22 mouse cellular contexts compared by ENCODE assay signal in genomic region chr17:71265336-71266051, GRCm38 (mm10). TPM values are rescaled to one million over a fixed set of nuclear protein-coding genes. Genes with fewer than 3 reads are reported as not detected.
DNase-seq lines count a peak whose midpoint lies in the region; ATAC-seq lines count a peak whose summit lies in the region.
"Had no signal": no experiment of that assay in that cellular context is flagged by ENCODE, and none has a peak within 500 bp of the region (broad histone marks: within the 10 kb centered on the region; RNA-seq: fewer than 3 reads in every experiment).

No protein-coding gene starts in this region.

- H3K4me1 ChIP-seq in embryonic facial prominence, embryonic 15.5 days: peaks cover 6% of the 10 kb centered on the region; the same call in 1 of the 2 replicates
- peaks cover 8% of the 10 kb centered on the region; the same call in 1 of the 2 replicates for H3K4me1 ChIP-seq in embryonic facial prominence, embryonic 10.5 days
- H3K4me1 ChIP-seq in megakaryocyte, embryonic 14.5 days: peaks cover 94% of the 10 kb centered on the region
- H3K4me1 ChIP-seq in liver, embryonic 13.5 days (replicated peaks): peaks cover 98% of the 10 kb centered on the region
- H3K4me1 ChIP-seq in hindbrain, embryonic 11.5 days (replicated peaks; ENCODE audit: control insufficient read depth, insufficient read depth, low read length): no peaks in the 10 kb centered on the region
- H3K4me1 ChIP-seq: lung, embryonic 15.5 days had no signal

- H3K4me2 ChIP-seq in embryonic facial prominence, embryonic 15.5 days (replicated peaks): no peak overlapping the region
- peak overlapping the region; percentile 50 for H3K4me2 ChIP-seq in liver, embryonic 13.5 days
- H3K4me2 ChIP-seq in hindbrain, embryonic 11.5 days (replicated peaks; ENCODE audit: low read depth, low read length): no peak overlapping the region
- H3K4me2 ChIP-seq: limb, embryonic 12.5 days; lung, embryonic 15.5 days; midbrain, embryonic 12.5 days had no signal

- no peak for DNase-seq in embryonic facial prominence, embryonic 10.5 days (ENCODE audit: low spot score)
- no peak for DNase-seq in liver, embryonic 13.5 days
- DNase-seq in hindbrain, embryonic 11.5 days (ENCODE audit: low spot score): no peak
- DNase-seq in adrenal gland, postnatal 14 days: no peak
- no peak for DNase-seq in layer of hippocampus, postnatal 10 days (ENCODE audit: low spot score in 2 of 2)
- DNase-seq: adrenal gland, postnatal 36 days; cerebellum, postnatal 10 days; forebrain, postnatal 0 days; gastrocnemius, adult 2 months; heart, adult 2 months; heart, postnatal 14 days; kidney, adult 2 months; kidney, postnatal 14 days; thymus, postnatal 36 days had no signal

- no peaks in the 10 kb centered on the region for H3K27me3 ChIP-seq in embryonic facial prominence, embryonic 15.5 days
- H3K27me3 ChIP-seq in embryonic facial prominence, embryonic 10.5 days (replicated peaks; ENCODE audit: low read depth, poor library complexity, severe bottlenecking): no peaks in the 10 kb centered on the region
- H3K27me3 ChIP-seq in megakaryocyte, embryonic 14.5 days (replicated peaks): no peaks in the 10 kb centered on the region
- H3K27me3 ChIP-seq in liver, embryonic 13.5 days: no peaks in the 10 kb centered on the region
- H3K27me3 ChIP-seq in hindbrain, embryonic 11.5 days (ENCODE audit: control insufficient read depth, insufficient read depth, low read length): no peaks in the 10 kb centered on the region
- H3K27me3 ChIP-seq: limb, embryonic 12.5 days; lung, embryonic 15.5 days; midbrain, embryonic 12.5 days had no signal

- no peaks in the 10 kb centered on the region for H3K9me3 ChIP-seq in embryonic facial prominence, embryonic 15.5 days (replicated peaks)
- H3K9me3 ChIP-seq in embryonic facial prominence, embryonic 10.5 days: no peaks in the 10 kb centered on the region
- H3K9me3 ChIP-seq in megakaryocyte, embryonic 14.5 days: no peaks in the 10 kb centered on the region
- no peaks in the 10 kb centered on the region for H3K9me3 ChIP-seq in liver, embryonic 13.5 days (replicated peaks)
- no peaks in the 10 kb centered on the region for H3K9me3 ChIP-seq in hindbrain, embryonic 11.5 days (ENCODE audit: control insufficient read depth, low read length)
- H3K9me3 ChIP-seq: limb, embryonic 12.5 days; lung, embryonic 15.5 days; midbrain, embryonic 12.5 days had no signal

- WGBS in embryonic facial prominence, embryonic 15.5 days: 68% methylated on average over 5 of the region's 5 CpGs
- 80% methylated on average over 5 of the region's 5 CpGs for WGBS in embryonic facial prominence, embryonic 10.5 days
- 31% methylated on average over 5 of the region's 5 CpGs for WGBS in liver, embryonic 13.5 days (ENCODE audit: insufficient replicate concordance)
- 78% methylated on average over 5 of the region's 5 CpGs for WGBS in hindbrain, embryonic 11.5 days

- H3K27ac ChIP-seq in embryonic facial prominence, embryonic 15.5 days (replicated peaks): no peak overlapping the region
- no peak overlapping the region for H3K27ac ChIP-seq in embryonic facial prominence, embryonic 10.5 days (replicated peaks)
- H3K27ac ChIP-seq in liver, embryonic 13.5 days: peak overlapping the region; percentile 90
- H3K27ac ChIP-seq in hindbrain, embryonic 11.5 days (ENCODE audit: low read depth, low read length): no peak overlapping the region
- H3K27ac ChIP-seq: gastrocnemius, adult 2 months; heart, adult 2 months; limb, embryonic 12.5 days; lung, embryonic 15.5 days; midbrain, embryonic 12.5 days had no signal

- H3K4me3 ChIP-seq in embryonic facial prominence, embryonic 15.5 days (replicated peaks): no peak overlapping the region
- H3K4me3 ChIP-seq in embryonic facial prominence, embryonic 10.5 days: no peak overlapping the region
- peak overlapping the region; percentile 83 for H3K4me3 ChIP-seq in megakaryocyte, embryonic 14.5 days (replicated peaks)
- H3K4me3 ChIP-seq in liver, embryonic 13.5 days (replicated peaks): peak overlapping the region; percentile 26
- H3K4me3 ChIP-seq in hindbrain, embryonic 11.5 days (ENCODE audit: low read depth, low read length): no peak overlapping the region
- H3K4me3 ChIP-seq: gastrocnemius, adult 2 months; heart, adult 2 months; limb, embryonic 12.5 days; lung, embryonic 15.5 days; midbrain, embryonic 12.5 days; myocyte had no signal

- no peaks in the 10 kb centered on the region for H3K36me3 ChIP-seq in embryonic facial prominence, embryonic 15.5 days
- H3K36me3 ChIP-seq in embryonic facial prominence, embryonic 10.5 days (replicated peaks): peaks cover 6% of the 10 kb centered on the region; the same call in 1 of the 2 replicates
- peaks cover 34% of the 10 kb centered on the region for H3K36me3 ChIP-seq in megakaryocyte, embryonic 14.5 days (replicated peaks; ENCODE audit: low read length)
- no peaks in the 10 kb centered on the region for H3K36me3 ChIP-seq in liver, embryonic 13.5 days
- H3K36me3 ChIP-seq in hindbrain, embryonic 11.5 days (ENCODE audit: control insufficient read depth, insufficient read depth, low read length): no peaks in the 10 kb centered on the region
- H3K36me3 ChIP-seq: limb, embryonic 12.5 days; lung, embryonic 15.5 days; midbrain, embryonic 12.5 days had no signal

- peak; percentile 35; the same call in 1 of the 2 replicates for ATAC-seq in embryonic facial prominence, embryonic 15.5 days (ENCODE audit: insufficient number of reproducible peaks, low FRiP score, low TSS enrichment, low read depth)
- ATAC-seq in megakaryocyte, adult 5-6 weeks (ENCODE audit: poor library complexity, severe bottlenecking): no peak
- ATAC-seq in liver, embryonic 13.5 days (ENCODE audit: low read depth): no peak
- ATAC-seq in hindbrain, embryonic 11.5 days (ENCODE audit: low FRiP score): no peak
- ATAC-seq: forebrain, postnatal 0 days; hindbrain, embryonic 16.5 days had no signal

- no peak overlapping the region for H3K9ac ChIP-seq in embryonic facial prominence, embryonic 15.5 days
- peak overlapping the region; percentile 60 for H3K9ac ChIP-seq in liver, embryonic 13.5 days
- H3K9ac ChIP-seq in hindbrain, embryonic 11.5 days (ENCODE audit: low read depth, low read length): no peak overlapping the region
- H3K9ac ChIP-seq: forebrain, postnatal 0 days; limb, embryonic 12.5 days; lung, embryonic 15.5 days; midbrain, embryonic 12.5 days had no signal

RNA-seq across cellular contexts. Expression of gene Emilin2, which starts 46.3 kb away (rescaled TPM):
- polyA plus RNA-seq in embryonic facial prominence, embryonic 15.5 days (2015; fragmentation: Nextera tagmentation; extraction: Ambion mirVana): 26.3 and 31.7 TPM in 2 replicates
- 22.2 and 23.8 TPM in 2 replicates for polyA plus RNA-seq in embryonic facial prominence, embryonic 10.5 days (2016; fragmentation: Nextera tagmentation; extraction: Ambion mirVana)
- polyA plus RNA-seq in megakaryocyte, embryonic 14.5 days (2012; ENCODE audit: insufficient read depth, low replicate concordance): 133 and 271 TPM in 2 replicates
- 152 and 159 TPM in 2 replicates for total RNA-seq in megakaryocyte, adult 5-6 weeks (2015)
- 244 and 250 TPM in 2 replicates for total RNA-seq in megakaryocyte, adult 5-6 weeks (2017)
- 23.0 and 24.9 TPM in 2 replicates for polyA plus RNA-seq in liver, embryonic 13.5 days (2015; fragmentation: Nextera tagmentation; extraction: Ambion mirVana)
- polyA plus RNA-seq in hindbrain, embryonic 11.5 days (2014; fragmentation: Nextera tagmentation; extraction: Ambion mirVana): 7.8 and 11.2 TPM in 2 replicates
- 9.2 and 9.4 TPM in 2 replicates for total RNA-seq in adrenal gland, postnatal 14 days (2021)
- 1 to 10 TPM; 5.0 to 6.4 TPM for total RNA-seq in layer of hippocampus, postnatal 10 days (2021)

Comparison
In these comparisons a context has a peak if more than half of its experiments do, and no peak if none do; other contexts are left out.
1. H3K4me3 ChIP-seq: peak in megakaryocyte, embryonic 14.5 days (single experiment) and liver, embryonic 13.5 days (single experiment); none in embryonic facial prominence, embryonic 15.5 days (single experiment), embryonic facial prominence, embryonic 10.5 days (single experiment) and hindbrain, embryonic 11.5 days (single experiment).